Mouse (Mus musculus): ENCODE results near the gene Gm20696.

DNA sequence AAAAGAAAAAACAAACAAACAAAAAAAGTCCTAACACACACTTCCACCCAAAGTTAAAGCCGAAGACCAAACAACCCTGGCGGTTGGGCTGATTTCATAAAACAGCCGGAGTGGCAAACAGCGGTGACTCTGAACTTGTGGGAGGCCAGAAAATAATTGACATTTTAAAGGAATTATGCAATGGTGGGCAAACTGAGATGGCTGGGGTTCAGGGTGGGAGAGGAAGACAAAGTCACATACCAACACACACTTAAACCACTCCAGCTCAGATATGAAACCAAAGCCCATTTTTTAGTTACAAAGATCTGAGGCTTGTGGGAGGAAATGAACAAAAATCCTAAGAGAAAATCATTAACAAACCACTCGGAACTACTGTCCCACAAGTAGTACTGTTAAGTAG is 126.5 kb downstream of the Gm20696 start:
- TF ChIP-seq CTCF (IDR thresholded peaks at IDR 0.05; ENCODE audit: control insufficient read depth, insufficient read depth, low read length): no peak
- TF ChIP-seq POLR2A (IDR thresholded peaks at IDR 0.05; ENCODE audit: borderline replicate concordance, control insufficient read depth, low read depth, low read length): no peak
